Comparison of ENCODE assay signal across 26 mouse cellular contexts in the genomic region with DNA sequence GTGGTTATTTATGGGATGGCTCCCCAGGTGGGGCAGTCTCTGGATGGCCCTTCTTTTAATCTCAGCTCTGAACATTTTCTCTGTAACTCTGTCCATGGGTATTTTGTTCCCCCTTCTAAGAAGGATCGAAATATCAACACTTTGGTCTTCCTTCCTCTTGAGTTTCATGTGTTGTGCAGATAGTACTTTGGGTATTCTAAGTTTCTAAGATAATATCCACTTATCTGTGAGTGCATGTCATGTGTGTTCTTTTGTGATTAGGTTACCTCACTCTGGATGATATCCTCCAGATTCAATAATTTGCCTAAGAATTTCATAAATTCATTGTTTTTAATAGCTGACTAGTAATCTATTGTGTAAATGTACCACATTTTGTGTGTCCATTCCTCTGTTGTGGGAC.
"Had no signal": no experiment of that assay in that cellular context is flagged by ENCODE, and none has a peak within 500 bp of the region (broad histone marks: within the 10 kb centered on the region; RNA-seq: fewer than 3 reads in every experiment).

No protein-coding gene starts in this region.

- H3K36me3 ChIP-seq: embryonic facial prominence, embryonic 10.5 days; embryonic facial prominence, embryonic 12.5 days; embryonic facial prominence, embryonic 13.5 days; embryonic facial prominence, embryonic 15.5 days; forebrain, embryonic 10.5 days; forebrain, embryonic 12.5 days; forebrain, embryonic 15.5 days; heart, embryonic 10.5 days had no signal

- H3K9ac ChIP-seq: embryonic facial prominence, embryonic 12.5 days; embryonic facial prominence, embryonic 13.5 days; embryonic facial prominence, embryonic 15.5 days; forebrain, embryonic 12.5 days; forebrain, embryonic 13.5 days; forebrain, embryonic 15.5 days; forebrain, postnatal 0 days had no signal

- H3K4me1 ChIP-seq: embryonic facial prominence, embryonic 10.5 days; embryonic facial prominence, embryonic 12.5 days; embryonic facial prominence, embryonic 13.5 days; embryonic facial prominence, embryonic 15.5 days; forebrain, embryonic 10.5 days; forebrain, embryonic 12.5 days; forebrain, embryonic 13.5 days; heart, embryonic 10.5 days had no signal

- H3K9me3 ChIP-seq: embryonic facial prominence, embryonic 10.5 days; embryonic facial prominence, embryonic 12.5 days; embryonic facial prominence, embryonic 13.5 days; embryonic facial prominence, embryonic 15.5 days; forebrain, embryonic 10.5 days; forebrain, embryonic 12.5 days; forebrain, embryonic 13.5 days; forebrain, embryonic 15.5 days; heart, embryonic 10.5 days had no signal

- H3K27me3 ChIP-seq: embryonic facial prominence, embryonic 12.5 days; embryonic facial prominence, embryonic 13.5 days; embryonic facial prominence, embryonic 15.5 days; forebrain, embryonic 12.5 days; forebrain, embryonic 13.5 days; forebrain, embryonic 15.5 days had no signal

- H3K27ac ChIP-seq: embryonic facial prominence, embryonic 10.5 days; embryonic facial prominence, embryonic 12.5 days; embryonic facial prominence, embryonic 13.5 days; embryonic facial prominence, embryonic 15.5 days; forebrain, embryonic 10.5 days; forebrain, embryonic 12.5 days; forebrain, embryonic 13.5 days; forebrain, embryonic 15.5 days; gastrocnemius, adult 2 months; heart, adult 2 months; heart, embryonic 10.5 days had no signal

- DNase-seq: cerebellum, adult 9-10 months; cerebellum, adult 9-11 months; cerebellum, postnatal 10 days; cerebellum, postnatal 14 days; cerebellum, postnatal 25 days; cerebellum, postnatal 36 days; embryo, embryonic 11 days; forebrain, postnatal 0 days; gastrocnemius, adult 2 months; gastrocnemius, postnatal 10 days; gastrocnemius, postnatal 14 days; gastrocnemius, postnatal 25 days; gastrocnemius, postnatal 36 days; heart, adult 11 months; heart, adult 18-20 months; heart, adult 2 months had no signal

- H3K4me3 ChIP-seq: embryonic facial prominence, embryonic 10.5 days; embryonic facial prominence, embryonic 12.5 days; embryonic facial prominence, embryonic 13.5 days; embryonic facial prominence, embryonic 15.5 days; erythroblast, embryonic 14.5 days; forebrain, embryonic 10.5 days; forebrain, embryonic 12.5 days; forebrain, embryonic 13.5 days; forebrain, embryonic 15.5 days; gastrocnemius, adult 2 months; heart, adult 2 months; heart, embryonic 10.5 days had no signal
